Mouse (Mus musculus) WW6 (cell line): ENCODE measurements around the gene Nxpe2.

Experiments
- DNase-seq: peaks from one replicate; pipeline ENCODE4 v3.0.0-alpha.2; 2013; ENCODE audit warnings: low read depth, low spot score

Gene Nxpe2

DNA sequence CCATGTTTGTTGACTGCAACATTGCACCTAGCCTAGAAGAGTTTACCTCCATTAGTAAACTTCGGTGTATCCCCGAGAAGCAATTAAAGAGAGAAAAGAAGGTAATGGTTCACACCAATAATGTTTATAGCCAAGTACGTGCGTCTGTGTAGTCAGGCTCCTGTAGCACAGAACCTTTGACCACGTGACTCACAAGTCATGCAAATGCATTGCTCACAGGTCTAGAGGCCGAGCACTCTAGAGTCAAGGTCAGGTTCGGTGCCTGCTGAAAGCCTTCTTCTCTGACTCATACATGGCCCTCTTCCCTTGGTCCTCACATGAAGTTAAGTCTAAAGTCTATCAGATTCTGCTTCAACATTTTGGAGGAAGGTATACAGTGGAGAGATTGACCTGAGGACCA is 54.3 kb downstream of the Nxpe2 start:
- DNase-seq = no peak

DNA sequence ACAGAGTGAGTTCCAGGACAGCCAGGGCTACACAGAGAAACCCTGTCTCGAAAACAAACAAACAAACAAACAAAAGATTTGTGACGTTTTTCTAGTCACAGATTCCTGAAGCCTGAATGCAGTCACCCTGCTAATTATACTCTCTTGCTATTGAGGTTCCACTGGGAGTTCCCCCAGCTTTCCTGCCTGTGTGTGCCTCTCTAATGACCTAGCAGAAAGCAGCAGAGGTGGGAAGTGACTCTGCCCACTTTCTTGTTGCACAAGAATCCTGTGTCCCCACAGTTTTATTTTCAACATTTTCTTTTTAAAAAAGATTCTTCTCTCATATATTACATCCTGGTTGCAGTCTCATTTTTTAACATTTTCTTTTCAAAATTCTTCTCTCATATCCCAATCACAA is 58.5 kb downstream of the Nxpe2 start:
- DNase-seq = no peak

DNA sequence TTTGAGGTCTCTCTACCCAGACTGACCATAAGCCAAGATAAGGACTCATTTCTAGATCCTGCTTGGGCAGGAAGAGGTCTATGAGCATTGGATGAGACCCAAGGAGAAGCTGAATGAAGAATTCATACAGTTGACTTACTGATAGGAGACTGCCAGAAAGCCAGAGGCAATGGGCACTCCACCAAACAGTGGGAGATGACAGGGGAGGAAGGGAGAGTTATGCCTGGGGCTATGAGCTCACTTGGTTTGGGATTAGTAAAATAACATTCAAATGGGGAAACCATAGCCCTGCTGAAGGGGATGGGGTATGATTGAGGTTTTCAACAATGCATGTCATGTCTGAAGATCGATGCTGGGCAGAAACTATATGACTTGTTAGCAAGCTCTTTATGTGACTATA is 63.0 kb downstream of the Nxpe2 start:
- DNase-seq = no peak

DNA sequence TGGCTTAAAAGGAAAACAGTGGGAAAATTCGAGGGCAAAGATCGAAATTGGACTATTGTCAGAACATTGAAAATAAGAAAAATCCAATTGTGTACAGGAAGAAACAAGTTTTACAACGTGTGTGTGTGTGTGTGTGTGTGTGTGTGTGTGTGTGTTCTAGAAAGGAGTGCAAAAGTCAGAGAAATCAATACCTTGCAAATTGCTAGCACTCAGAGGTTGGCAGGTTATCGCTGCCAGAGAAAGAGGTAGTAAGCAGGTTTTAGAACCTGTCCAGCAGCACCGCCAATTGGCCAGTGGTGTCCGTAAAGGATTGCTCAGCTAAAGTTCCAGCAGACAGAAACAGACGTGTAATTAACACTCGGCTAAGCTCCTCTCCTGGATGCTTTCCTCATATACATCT is 69.0 kb downstream of the Nxpe2 start:
- DNase-seq = no peak

DNA sequence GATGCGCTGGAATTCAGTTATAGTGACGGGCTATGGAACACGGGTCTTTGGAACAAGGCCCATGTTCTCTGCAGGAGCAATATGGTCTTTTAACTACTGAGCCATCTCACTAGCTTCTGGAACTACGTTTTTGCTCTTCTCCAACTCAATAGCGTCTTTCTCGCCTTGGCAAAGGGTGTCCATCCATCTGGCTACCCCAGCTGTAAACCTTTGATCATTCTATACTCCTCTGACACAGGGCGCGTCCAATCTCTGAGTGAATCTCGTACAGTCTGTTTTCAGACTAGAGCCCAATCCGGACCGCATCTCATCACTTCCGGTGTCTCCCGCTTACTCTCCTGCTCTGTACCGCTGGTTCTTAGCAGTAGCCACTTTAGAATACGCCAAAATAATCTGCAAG is 76.4 kb downstream of the Nxpe2 start:
- no peak for DNase-seq
